Mouse (Mus musculus): Measurements from ENCODE around the gene Ankrd9.

DNA sequence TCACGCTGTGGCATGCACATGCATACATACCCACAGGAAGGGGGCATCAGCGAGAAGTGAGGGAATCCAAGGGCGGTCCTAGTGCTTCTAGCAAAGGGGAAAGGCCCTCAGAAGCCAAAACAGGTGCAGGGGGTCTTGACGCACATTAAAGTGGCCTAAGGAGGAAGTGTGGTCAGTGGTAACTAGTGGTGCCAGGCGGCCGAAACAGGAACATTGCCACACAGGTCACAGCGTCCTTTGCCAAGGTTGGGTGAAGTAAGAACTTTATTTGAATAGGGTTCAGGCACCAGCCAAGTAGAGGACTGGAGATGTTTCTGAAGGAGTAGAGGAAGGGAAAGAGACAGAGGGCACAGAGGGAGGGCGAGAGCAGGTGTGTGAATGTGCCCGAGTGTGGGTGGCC, 6.3 kb upstream of the Ankrd9 start:
- TF ChIP-seq USF1 (IDR thresholded peaks at IDR 0.05; ENCODE audit: low read depth, low read length) (no peak), SIN3A (IDR thresholded peaks at IDR 0.05; ENCODE audit: low read length) (no peak), RAD21 (IDR thresholded peaks at IDR 0.05; ENCODE audit: low read depth, low read length) (no peak), NRF1 (IDR thresholded peaks at IDR 0.05; ENCODE audit: insufficient read depth, low read depth, low read length, poor library complexity, severe bottlenecking) (no peak), CTCF (IDR thresholded peaks at IDR 0.05 in 2 of 3, conservative IDR thresholded peaks at IDR 0.05 in 1 of 3; ENCODE audit: control insufficient read depth in 1 of 3, insufficient read depth in 1 of 3, low read depth in 2 of 3, low read length in 3 of 3, poor library complexity in 1 of 3, severe bottlenecking in 1 of 3) (no peak), MYC (IDR thresholded peaks at IDR 0.05; ENCODE audit: low read depth, low read length) (no peak), MAFK (IDR thresholded peaks at IDR 0.05; ENCODE audit: borderline replicate concordance, low read depth, low read length) (no peak), ETS1 (IDR thresholded peaks at IDR 0.05; ENCODE audit: low read depth, low read length) (no peak), ELF1 (IDR thresholded peaks at IDR 0.05; ENCODE audit: low read depth, low read length) (no peak), GABPA (IDR thresholded peaks at IDR 0.05; ENCODE audit: low read depth, low read length) (no peak), E2F4 (IDR thresholded peaks at IDR 0.05; ENCODE audit: borderline replicate concordance, low read depth, low read length) (no peak), ZKSCAN1 (IDR thresholded peaks at IDR 0.05; ENCODE audit: low read depth, low read length) (no peak)
